10 mouse cellular contexts compared by ENCODE assay signal in the genomic region with DNA sequence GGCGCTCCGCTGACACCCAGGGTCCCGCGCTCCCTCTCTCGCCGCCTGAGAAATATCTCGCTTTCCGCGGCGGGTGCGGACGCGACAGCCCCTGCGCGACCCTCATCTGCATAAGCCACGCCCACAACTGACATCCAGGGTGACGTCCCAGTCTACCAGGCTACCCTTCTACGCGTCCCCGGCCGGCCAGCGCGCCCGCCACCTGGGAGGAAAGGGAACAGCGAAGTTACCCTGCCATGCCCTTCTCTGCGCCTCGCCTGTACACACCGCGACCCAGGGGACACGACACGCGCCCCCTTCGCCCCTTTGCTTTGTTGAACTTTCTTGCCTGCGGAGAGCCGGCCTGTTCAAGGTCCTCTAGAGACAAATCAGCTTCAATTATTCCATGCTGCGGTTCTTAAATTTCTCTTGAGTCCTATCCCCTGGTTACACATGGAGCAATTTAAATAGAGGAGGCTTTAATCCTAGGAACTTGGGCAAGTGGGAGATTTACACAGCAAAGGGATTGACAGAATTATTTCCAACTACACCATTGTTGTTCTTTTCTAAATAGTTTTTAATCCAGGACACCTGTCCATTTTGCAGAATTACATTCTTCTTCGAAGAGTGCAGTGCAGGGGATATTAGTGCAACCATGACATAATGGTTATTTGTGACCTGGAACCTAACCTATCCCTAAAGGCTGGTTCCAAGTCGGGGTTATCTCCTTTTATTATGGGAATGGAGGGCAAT. TPM values are rescaled to one million over a fixed set of nuclear protein-coding genes. Genes with fewer than 3 reads are reported as not detected.
A peak's percentile ranks its signal among the peaks of the same experiment; 100 is the strongest.
DNase-seq lines count a peak whose midpoint lies in the region; ATAC-seq and TF ChIP-seq lines count a peak whose summit lies in the region.
"Not testable (repeated sequence)": the region's sequence is repeated elsewhere in the genome, so short reads cannot be mapped to it uniquely, and the experiment has no call there.
"Had no signal": no experiment of that assay in that cellular context is flagged by ENCODE, and none has a peak within 500 bp of the region (broad histone marks: within the 10 kb centered on the region; RNA-seq: fewer than 3 reads in every experiment).

No protein-coding gene starts in this region.

- ATAC-seq in forebrain, embryonic 15.5 days (replicated peaks): peak; percentile 67
- ATAC-seq in hematopoietic stem cell, adult 5-6 weeks (replicated peaks in 1 of 2; ENCODE audit: insufficient read depth in 1 of 2, low FRiP score in 2 of 2, low TSS enrichment in 1 of 2, low read depth in 1 of 2, poor library complexity in 2 of 2, severe bottlenecking in 2 of 2): peak; percentile 63 to 70
- peak; percentile 85 for ATAC-seq in kidney, embryonic 14.5 days (ENCODE audit: low FRiP score, low TSS enrichment)
- ATAC-seq in liver, embryonic 14.5 days (ENCODE audit: insufficient read depth): peak; percentile 64
- ATAC-seq in midbrain, embryonic 12.5 days (ENCODE audit: low FRiP score, low read depth): peak; percentile 78

- not testable (repeated sequence) for H3K27me3 ChIP-seq in forebrain, embryonic 15.5 days; kidney, embryonic 14.5 days (ENCODE audit: control insufficient read depth, insufficient read depth, low read length); liver, embryonic 14.5 days (ENCODE audit: control insufficient read depth, insufficient read depth, low read length)
- H3K27me3 ChIP-seq in midbrain, embryonic 12.5 days: peaks cover 32% of the 10 kb centered on the region

- TF ChIP-seq EP300 in liver, embryonic 14.5 days (IDR thresholded peaks at IDR 0.05; ENCODE audit: low read depth): not testable (repeated sequence)

- not testable (repeated sequence) for H3K36me3 ChIP-seq in forebrain, embryonic 15.5 days; kidney, embryonic 14.5 days (ENCODE audit: control insufficient read depth, insufficient read depth, low read length); liver, embryonic 14.5 days (replicated peaks; ENCODE audit: control insufficient read depth, insufficient read depth, low read depth); midbrain, embryonic 12.5 days

- H3K9ac ChIP-seq in forebrain, embryonic 15.5 days (replicated peaks); kidney, embryonic 14.5 days (ENCODE audit: low read depth, low read length); midbrain, embryonic 12.5 days (replicated peaks): not testable (repeated sequence)
- H3K9ac ChIP-seq in liver, embryonic 14.5 days (replicated peaks): peak overlapping the region; percentile 92

- peak; percentile 28 for DNase-seq in CD4-positive, CD25-positive, alpha-beta regulatory T cell, adult 2 months (ENCODE audit: low read depth, low spot score)
- peak in 1 of 3 experiments; percentile 29 for DNase-seq in liver, embryonic 14.5 days (ENCODE audit: low read depth in 3 of 3, low spot score in 3 of 3)
- peak; percentile 41 for DNase-seq in retina, postnatal 1 day

- not testable (repeated sequence) for TF ChIP-seq CTCF in cortical plate, adult 2 months (IDR thresholded peaks at IDR 0.05; ENCODE audit: extremely low read depth, insufficient read depth, low read length); liver, embryonic 14.5 days (IDR thresholded peaks at IDR 0.05; ENCODE audit: low read depth)

- 12% methylated on average over 8 of the region's 38 CpGs for WGBS in forebrain, embryonic 15.5 days
- WGBS in kidney, embryonic 14.5 days: 18% methylated on average over 5 of the region's 38 CpGs
- 11% methylated on average over 5 of the region's 38 CpGs for WGBS in liver, embryonic 14.5 days (ENCODE audit: insufficient replicate concordance)
- WGBS in midbrain, embryonic 12.5 days: 13% methylated on average over 5 of the region's 38 CpGs

- H3K4me3 ChIP-seq in cortical plate, adult 2 months (ENCODE audit: insufficient read depth, low read length): peak overlapping the region; percentile 38; the same call in 1 of the 2 replicates
- H3K4me3 ChIP-seq in forebrain, embryonic 15.5 days: peak overlapping the region; percentile 36
- H3K4me3 ChIP-seq in kidney, embryonic 14.5 days (ENCODE audit: low read length): peak overlapping the region; percentile 29; the same call in 1 of the 2 replicates
- H3K4me3 ChIP-seq in liver, embryonic 14.5 days (ENCODE audit: insufficient read depth in 1 of 2, low read depth in 2 of 2, low read length in 2 of 2): peak overlapping the region; percentile 29 to 63; a peak in 3 of 4 replicates
- H3K4me3 ChIP-seq in midbrain, embryonic 12.5 days: peak overlapping the region; percentile 24; the same call in 1 of the 2 replicates

- not testable (repeated sequence) for H3K4me1 ChIP-seq in cortical plate, adult 2 months (ENCODE audit: control insufficient read depth, insufficient read depth, low read length); forebrain, embryonic 15.5 days; kidney, embryonic 14.5 days (ENCODE audit: control insufficient read depth, insufficient read depth, low read length); midbrain, embryonic 12.5 days
- peaks cover 11 to 13% of the 10 kb centered on the region in 2 experiments for H3K4me1 ChIP-seq in liver, embryonic 14.5 days (replicated peaks; ENCODE audit: control insufficient read depth in 2 of 2, insufficient read depth in 2 of 2, low read length in 1 of 2)

- H3K4me2 ChIP-seq in forebrain, embryonic 15.5 days (replicated peaks): peak overlapping the region; percentile 51
- H3K4me2 ChIP-seq in kidney, embryonic 14.5 days (replicated peaks; ENCODE audit: low read depth, low read length): peak overlapping the region; percentile 44
- H3K4me2 ChIP-seq in liver, embryonic 14.5 days (ENCODE audit: low read depth): peak overlapping the region; percentile 95
- peak overlapping the region; percentile 55 for H3K4me2 ChIP-seq in midbrain, embryonic 12.5 days (replicated peaks)

- not testable (repeated sequence) for TF ChIP-seq POLR2A in cortical plate, adult 2 months (IDR thresholded peaks at IDR 0.05; ENCODE audit: extremely low read depth, insufficient read depth, low read length)

- H3K9me3 ChIP-seq in forebrain, embryonic 15.5 days; kidney, embryonic 14.5 days (ENCODE audit: control insufficient read depth, low read length); liver, embryonic 14.5 days (ENCODE audit: control insufficient read depth, low read length); midbrain, embryonic 12.5 days: not testable (repeated sequence)

- not testable (repeated sequence) for H3K27ac ChIP-seq in cortical plate, adult 2 months (ENCODE audit: insufficient read depth, low read length); kidney, embryonic 14.5 days (ENCODE audit: low read depth, low read length); midbrain, embryonic 12.5 days (replicated peaks)
- H3K27ac ChIP-seq in forebrain, embryonic 15.5 days (replicated peaks): peak overlapping the region; percentile 90; the same call in 1 of the 2 replicates
- H3K27ac ChIP-seq in liver, embryonic 14.5 days: peak overlapping the region; percentile 98

RNA-seq across cellular contexts. Expression of a gene that starts 34.9 kb away (rescaled TPM):
- polyA plus RNA-seq in cortical plate, adult 2 months (2012; rRNA removed): not detected in 2 replicates
- not detected in 2 replicates for polyA plus RNA-seq in forebrain, embryonic 15.5 days (2015; fragmentation: Nextera tagmentation; extraction: Ambion mirVana)
- total RNA-seq in hematopoietic stem cell, adult 5-6 weeks (2017): not detected in 2 replicates
- polyA plus RNA-seq in kidney, embryonic 14.5 days (2014; fragmentation: Nextera tagmentation; extraction: Ambion mirVana): 0.20 TPM in 1 of 2 replicates, not detected in the other
- not detected in 2 replicates for polyA plus RNA-seq in liver, embryonic 14.5 days (2012; rRNA removed)
- polyA plus RNA-seq in liver, embryonic 14.5 days (2014; fragmentation: Nextera tagmentation; extraction: Ambion mirVana): not detected in 2 replicates
- polyA plus RNA-seq in midbrain, embryonic 12.5 days (2016; fragmentation: Nextera tagmentation; extraction: Ambion mirVana): 0.26 TPM in 1 of 2 replicates, not detected in the other
- total RNA-seq: heart, adult 18-20 months; left cerebral cortex, postnatal 10 days had no signal

RNA-seq across cellular contexts. Expression of a gene that starts 38.0 kb away (rescaled TPM):
- polyA plus RNA-seq in cortical plate, adult 2 months (2012; rRNA removed): 1.4 and 1.5 TPM in 2 replicates
- 0.43 and 0.82 TPM in 2 replicates for polyA plus RNA-seq in forebrain, embryonic 15.5 days (2015; fragmentation: Nextera tagmentation; extraction: Ambion mirVana)
- not detected in 2 replicates for total RNA-seq in hematopoietic stem cell, adult 5-6 weeks (2017)
- 0.20 and 0.30 TPM in 2 replicates for polyA plus RNA-seq in kidney, embryonic 14.5 days (2014; fragmentation: Nextera tagmentation; extraction: Ambion mirVana)
- polyA plus RNA-seq in liver, embryonic 14.5 days (2012; rRNA removed): 3.8 and 4.5 TPM in 2 replicates
- 4.3 and 4.4 TPM in 2 replicates for polyA plus RNA-seq in liver, embryonic 14.5 days (2014; fragmentation: Nextera tagmentation; extraction: Ambion mirVana)
- polyA plus RNA-seq in midbrain, embryonic 12.5 days (2016; fragmentation: Nextera tagmentation; extraction: Ambion mirVana): 0.89 and 1.0 TPM in 2 replicates

Comparison
In these comparisons a context has a peak if more than half of its experiments do, and no peak if none do; other contexts are left out.
1. H3K4me2 ChIP-seq: peak in every context shown above with its lines; median percentile 95 in liver, embryonic 14.5 days; 55 in midbrain, embryonic 12.5 days; 51 in forebrain, embryonic 15.5 days; 44 in kidney, embryonic 14.5 days.